Mouse (Mus musculus) activated CD4-positive, CD25-positive, alpha-beta regulatory T cell, adult 4 months (primary cell): ENCODE data around the gene Spryd4. TPM values are rescaled to one million over a fixed set of nuclear protein-coding genes. Genes with fewer than 3 reads are reported as not detected.
"Not testable (repeated sequence)": the region's sequence is repeated elsewhere in the genome, so short reads cannot be mapped to it uniquely, and the experiment has no call there.

Source experiments
- ATAC-seq: one replicate; pipeline ENCODE4 v1.8.0; 2017
- polyA plus RNA-seq, 2 experiments: library from polyadenylated mRNA; unstranded; fragments of 100-300 nt; shearing (Covaris generic); gene quantifications; one replicate each; pipeline ENCODE4 v1.2.1; 2017

The Spryd4 gene
- polyA plus RNA-seq, result 10 to 100 TPM; 13.3 to 15.6 TPM

GRCm38 (mm10) chr10:128211390-128212108, at the start of gene Spryd4:
TSS of gene Spryd4 (minus strand) at chr10:128211807.
- peak; percentile 91 for ATAC-seq

GRCm38 (mm10) chr10:128260376-128260775, 48.8 kb upstream of the Spryd4 start:
- not testable (repeated sequence) for ATAC-seq

DNA sequence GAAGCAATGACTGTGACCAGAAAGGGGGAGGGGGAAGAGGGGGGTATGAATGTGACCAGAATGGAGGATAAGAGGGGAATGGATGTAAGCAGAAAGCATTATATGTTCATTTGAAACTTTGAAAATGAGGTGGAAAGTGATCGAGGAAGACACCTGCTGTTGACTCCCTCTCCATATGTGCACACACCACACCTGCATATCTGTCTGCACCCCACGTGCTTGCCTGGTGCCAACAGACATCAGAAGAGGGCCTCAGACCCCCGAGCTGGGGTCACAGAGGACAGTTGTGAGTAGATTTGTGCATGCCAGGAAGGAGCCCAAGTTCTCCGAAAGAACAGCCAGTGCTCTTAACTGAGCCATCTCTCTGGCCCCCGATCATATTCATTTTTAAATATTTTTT, 48.3 kb upstream of the Spryd4 start:
- no peak for ATAC-seq

- no peak for ATAC-seq
Observed at GRCm38 (mm10) chr10:128258953-128259352, 47.3 kb upstream of the Spryd4 start.

DNA sequence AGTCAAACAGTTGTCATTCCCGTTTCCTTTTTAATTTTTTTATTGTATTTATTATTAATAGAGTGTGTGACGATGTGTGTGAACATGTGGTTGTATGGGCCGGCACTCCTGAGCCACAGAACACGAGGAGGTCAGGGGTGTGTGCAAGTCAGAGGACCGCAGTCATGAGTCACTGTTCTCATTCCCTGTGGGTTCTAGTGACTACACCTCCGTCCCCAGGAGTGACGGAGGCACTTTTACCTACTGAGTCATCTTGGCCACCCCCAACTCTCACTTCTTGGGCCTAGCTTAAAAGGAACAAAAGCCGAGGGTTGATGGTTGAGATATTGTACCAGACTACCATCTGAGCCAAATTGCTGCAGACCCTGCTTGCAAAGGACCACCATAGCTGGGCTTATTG, 44.7 kb upstream of the Spryd4 start:
- no peak for ATAC-seq

GRCm38 (mm10) chr10:128255925-128256324, 44.3 kb upstream of the Spryd4 start:
- ATAC-seq, result no peak

- ATAC-seq, result no peak
Observed at GRCm38 (mm10) chr10:128253677-128254255, 42.2 kb upstream of the Spryd4 start, which contains the start of gene Apon. TSS of gene Apon (plus strand) at chr10:128254096.

- no peak for ATAC-seq
Observed at GRCm38 (mm10) chr10:128250565-128250964, 39.0 kb upstream of the Spryd4 start.

GRCm38 (mm10) chr10:128247020-128247732, 35.6 kb upstream of the Spryd4 start:
- ATAC-seq, result no peak

DNA sequence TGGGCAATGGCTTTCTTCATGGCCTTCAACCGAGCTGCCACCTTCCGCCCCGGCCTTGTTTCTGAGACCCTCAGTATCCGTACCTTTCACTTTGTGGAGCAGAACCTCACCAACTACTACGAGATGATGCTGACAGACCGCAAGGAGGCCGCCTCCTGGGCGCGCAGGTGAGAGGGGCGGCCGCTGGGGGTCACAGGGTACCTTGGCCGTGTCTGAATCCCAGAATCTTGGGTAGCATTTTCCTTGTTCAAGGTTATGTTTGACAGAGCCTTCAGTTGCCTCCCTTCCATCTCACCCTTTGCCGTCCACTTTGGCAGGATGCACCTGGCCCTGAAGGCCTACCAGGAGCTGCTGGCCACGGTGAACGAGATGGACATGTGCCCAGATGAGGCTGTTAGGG, 32.5 kb upstream of the Spryd4 start:
- ATAC-seq, result no peak

DNA sequence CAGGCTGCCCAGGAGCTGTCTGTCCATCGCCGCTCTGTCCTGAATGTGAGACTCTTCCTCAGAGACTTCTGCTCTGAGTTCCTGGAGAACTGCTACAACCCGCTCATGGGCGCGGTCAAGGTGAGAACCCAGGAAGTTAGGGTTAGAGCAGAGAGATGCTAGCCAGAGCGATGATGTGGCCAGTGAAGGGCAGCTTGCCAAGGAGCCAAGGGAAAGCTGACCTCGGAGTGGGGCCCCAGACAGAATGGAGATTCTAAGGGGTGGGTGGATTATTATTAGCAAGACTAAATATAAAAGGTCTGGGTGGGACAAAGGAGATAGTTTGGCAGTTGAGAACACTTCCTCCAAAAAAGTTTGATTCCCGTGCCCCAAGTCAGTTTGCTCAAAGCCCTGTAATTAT, 31.6 kb upstream of the Spryd4 start:
- ATAC-seq, result no peak

DNA sequence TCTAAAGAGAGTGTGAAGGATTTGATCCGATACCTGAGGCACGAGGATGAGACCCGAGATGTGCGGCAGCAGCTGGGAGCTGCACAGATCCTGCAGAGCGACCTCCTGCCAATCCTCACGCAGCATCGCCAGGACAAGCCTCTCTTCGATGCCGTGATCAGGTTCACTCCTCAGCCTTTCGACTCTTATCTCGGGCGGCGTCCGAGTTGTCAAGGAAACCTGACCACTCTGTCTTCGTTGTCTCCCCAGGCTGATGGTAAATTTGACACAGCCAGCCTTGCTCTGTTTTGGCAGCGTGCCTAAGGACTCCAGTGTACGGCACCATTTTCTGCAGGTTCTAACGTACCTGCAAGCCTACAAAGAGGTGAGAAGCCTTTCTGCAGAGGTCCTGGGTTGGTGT, 28.5 kb upstream of the Spryd4 start:
- ATAC-seq, result no peak

DNA sequence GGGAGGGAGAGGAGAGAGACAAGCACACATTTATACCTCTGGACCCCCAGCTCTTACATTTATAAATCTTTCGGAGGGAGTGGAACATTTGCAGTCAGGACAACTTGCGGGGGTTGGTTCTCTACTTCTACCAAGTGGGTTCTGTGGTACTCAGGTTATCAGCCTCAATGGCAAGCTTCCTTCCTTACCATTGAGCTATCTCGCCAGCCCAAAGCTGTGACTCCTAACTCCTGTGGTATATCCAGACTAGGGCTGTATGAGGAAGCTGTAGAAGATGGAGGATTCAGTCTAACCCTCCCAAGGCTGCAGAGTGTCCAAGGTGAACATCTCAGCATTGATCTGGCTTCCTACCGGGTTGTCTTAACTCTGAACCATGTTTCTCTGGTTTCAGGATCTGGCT, 27.5 kb upstream of the Spryd4 start:
- no peak for ATAC-seq

DNA sequence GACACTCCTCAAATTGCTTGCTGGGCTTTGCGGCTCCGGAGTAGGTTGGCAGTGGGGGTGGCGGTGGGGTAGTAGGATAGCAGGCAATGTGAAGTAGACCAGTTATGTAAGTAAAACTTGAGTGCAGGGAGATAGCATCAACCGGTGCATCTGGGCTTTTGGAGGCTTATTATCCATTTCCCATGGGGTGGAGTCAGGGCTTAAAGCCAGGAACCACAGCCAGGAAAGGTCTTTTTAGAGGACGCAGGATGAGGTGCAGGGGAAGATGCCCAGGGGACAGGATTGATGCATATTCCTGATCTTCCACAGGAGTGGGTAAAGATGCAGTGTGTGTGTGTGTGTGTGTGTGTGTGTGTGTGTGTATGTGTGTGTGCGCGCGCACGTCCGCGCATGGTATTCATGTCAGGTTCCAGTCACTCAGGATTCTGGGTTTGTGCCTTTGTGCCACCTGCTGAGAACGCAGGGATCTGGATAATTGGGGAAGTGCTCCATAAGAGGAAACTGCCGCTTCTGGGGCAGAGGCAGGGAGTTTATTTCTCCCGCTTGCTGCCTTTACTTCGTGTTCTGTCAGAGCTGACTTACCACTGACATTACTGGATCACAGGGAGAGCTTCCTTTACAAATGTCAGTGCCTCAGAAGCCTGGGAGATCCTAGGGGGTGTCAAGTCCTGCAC, 26.3 kb upstream of the Spryd4 start:
- ATAC-seq, result no peak

DNA sequence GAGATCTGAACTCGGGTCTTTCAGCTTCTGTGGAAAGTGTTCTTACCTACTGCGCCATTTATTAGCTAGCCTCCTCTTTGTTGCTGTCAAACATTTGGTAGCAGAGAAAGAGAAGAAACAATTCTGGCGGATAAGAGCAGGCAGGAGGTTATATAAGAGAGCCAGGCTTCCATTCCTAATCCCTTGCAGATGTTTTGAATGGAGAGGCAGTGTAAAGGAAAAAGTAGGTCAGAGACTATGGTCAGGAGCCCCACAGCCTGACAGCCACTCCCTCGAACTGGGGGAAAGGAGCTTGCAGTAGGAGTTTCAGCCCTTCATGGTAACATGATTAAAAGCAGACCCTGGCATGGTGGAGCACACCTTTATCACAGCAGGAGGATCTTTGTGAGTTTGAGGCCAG, 24.7 kb upstream of the Spryd4 start:
- no peak for ATAC-seq

GRCm38 (mm10) chr10:128232420-128232985, 20.9 kb upstream of the Spryd4 start:
- peak; percentile 48 for ATAC-seq

- ATAC-seq, result peak; percentile 68
Observed at GRCm38 (mm10) chr10:128231697-128232419, 20.3 kb upstream of the Spryd4 start, which contains the start of gene Timeless. TSS of gene Timeless (plus strand) at chr10:128232065.

- ATAC-seq, result peak; percentile 6
Observed at GRCm38 (mm10) chr10:128231146-128231545, 19.5 kb upstream of the Spryd4 start.

- no peak for ATAC-seq
Observed at GRCm38 (mm10) chr10:128230582-128230981, 19.0 kb upstream of the Spryd4 start.

DNA sequence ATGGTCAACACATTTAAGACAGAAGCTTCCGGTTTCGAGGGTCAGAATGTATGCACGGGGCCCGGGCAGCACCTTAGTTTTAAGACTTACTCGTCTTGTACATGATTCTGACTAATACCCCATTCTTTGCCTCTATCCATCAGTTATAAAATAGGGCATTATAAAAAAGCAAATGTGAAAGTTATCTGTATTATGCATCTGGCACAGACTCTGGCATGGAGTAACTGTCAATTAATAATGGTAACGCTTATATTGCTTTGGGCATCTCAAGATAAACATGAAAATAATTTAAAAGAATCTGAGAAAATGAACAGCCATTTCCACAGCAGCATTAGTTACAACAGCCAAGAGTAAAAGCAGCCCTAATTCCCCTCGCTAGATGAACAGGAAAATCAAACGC, 16.4 kb upstream of the Spryd4 start:
- ATAC-seq, result no peak

GRCm38 (mm10) chr10:128227592-128227991, 16.0 kb upstream of the Spryd4 start:
- ATAC-seq, result no peak

DNA sequence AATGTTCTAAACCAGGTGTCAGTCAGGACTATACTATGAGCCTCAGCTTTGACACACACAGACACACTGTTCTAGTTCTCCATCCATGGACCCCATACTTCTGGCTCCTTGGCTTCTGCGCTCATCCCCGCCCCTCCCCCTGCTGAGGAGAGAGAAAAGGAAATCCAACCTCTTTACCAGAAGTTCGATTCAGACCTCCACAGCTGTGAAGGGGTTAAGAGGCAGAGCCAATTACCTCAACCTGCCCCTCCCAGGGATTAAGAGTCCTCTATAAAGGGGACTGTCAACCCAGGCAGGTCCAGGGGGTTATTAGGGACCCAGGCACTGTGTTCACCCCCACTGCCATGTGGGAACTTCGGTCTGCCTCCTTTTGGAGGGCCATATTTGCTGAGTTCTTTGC, 13.9 kb upstream of the Spryd4 start, which contains the start of gene Mip:
Gene Mip, plus strand, starts transcription at position 301 of the 400 bp plus-strand sequence.
- no peak for ATAC-seq
